Mouse (Mus musculus) heart, postnatal 0 days (tissue): ENCODE data around the gene Pepd.
A peak's percentile ranks its signal among the peaks of the same experiment; 100 is the strongest.

Experiments
- CTCF ChIP-seq: IDR thresholded peaks from 2 replicates; pipeline ENCODE4 v1.5.1; 2016; ENCODE audit warnings: antibody characterized with exemption, control low read depth, low read depth
- EP300 ChIP-seq: IDR thresholded peaks from 2 replicates; pipeline ENCODE4 v1.6.1; 2016; ENCODE audit warnings: antibody characterized with exemption, low read depth

DNA sequence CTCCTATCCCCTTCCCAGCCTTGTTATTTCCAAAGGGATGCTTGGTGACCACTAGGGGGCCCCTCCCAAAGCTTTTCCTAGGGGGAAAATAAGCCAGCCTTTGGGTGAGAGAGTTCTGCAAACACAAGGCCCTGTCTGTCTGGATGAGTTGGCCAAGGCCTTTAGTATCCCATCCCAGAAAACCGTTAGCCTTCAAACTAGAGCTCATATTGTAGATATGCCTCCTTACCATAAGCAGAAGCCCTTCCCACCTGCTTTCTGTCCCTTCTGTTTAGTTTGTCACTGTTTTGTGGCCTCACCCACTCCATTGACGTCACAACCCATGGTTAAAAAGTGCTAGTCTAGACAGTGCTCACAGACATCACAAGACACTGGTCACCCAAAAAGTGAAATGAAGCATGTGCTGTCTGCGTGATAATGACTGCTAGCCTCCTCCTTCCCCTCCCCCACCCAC, 114.7 kb downstream of the Pepd start:
- peak; percentile 52 for TF ChIP-seq CTCF
- no peak for TF ChIP-seq EP300
